Mouse (Mus musculus) gastrocnemius, postnatal 25 days (tissue): ENCODE data around the gene Slc25a4. TPM values are rescaled to one million over a fixed set of nuclear protein-coding genes. Genes with fewer than 3 reads are reported as not detected.

ENCODE experiments used
- DNase-seq: peaks from one replicate; pipeline ENCODE4 v3.0.0; 2022
- microRNA-seq, 2 experiments: library from miRNA; unstranded; fragments of <30 nt; microRNA quantifications; one replicate each; pipeline ENCODE4 v1.2.0; 2021; ENCODE audit warnings: borderline replicate concordance in 2 of 2
- total RNA-seq, 2 experiments: library from RNA; stranded (reverse); gene quantifications; 1 replicate in 1 of 2; 2 replicates in 1 of 2; pipeline ENCODE4 v1.2.3; 2021

Gene Slc25a4
- total RNA-seq, 2 experiments from 2014 or later = 2,973 to 3,130 TPM

- DNase-seq = no peak
Observed at GRCm38 (mm10) chr8:46206107-46206506, 5.0 kb downstream of the Slc25a4 start.

DNA sequence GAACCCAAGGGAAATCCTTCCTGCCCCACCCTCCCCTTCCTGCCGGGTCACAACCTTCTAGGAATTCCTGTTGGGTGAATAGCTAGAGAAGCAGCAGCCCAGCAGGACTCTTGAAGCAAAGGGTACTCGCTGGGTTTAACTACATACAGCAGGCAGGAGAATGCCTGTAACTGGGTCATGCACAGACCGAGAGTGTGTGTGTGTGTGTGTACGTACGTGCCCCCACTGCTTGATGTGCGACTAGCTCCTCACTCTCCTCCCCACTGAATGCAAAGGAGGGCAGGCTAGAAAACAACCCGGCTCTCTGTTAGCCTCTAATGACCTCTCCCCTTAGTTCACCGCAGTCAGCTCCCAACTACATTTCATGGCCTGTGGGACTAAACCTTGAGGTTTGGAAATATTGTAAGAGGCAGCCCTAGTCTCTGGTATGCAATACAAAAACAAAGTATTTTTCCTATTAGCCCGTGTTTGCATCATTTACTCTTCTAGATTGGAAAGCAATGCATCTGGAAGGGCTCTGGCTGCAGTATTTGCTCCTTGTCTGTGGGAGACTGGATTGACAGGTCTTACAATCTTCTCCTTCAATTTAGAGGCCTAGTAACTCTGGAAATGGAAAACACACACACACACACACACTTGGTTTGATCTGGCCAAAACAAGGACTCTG is 6.0 kb downstream of the Slc25a4 start:
- DNase-seq = no peak

- DNase-seq = no peak
Observed at GRCm38 (mm10) chr8:46204301-46204700, 6.8 kb downstream of the Slc25a4 start.

DNA sequence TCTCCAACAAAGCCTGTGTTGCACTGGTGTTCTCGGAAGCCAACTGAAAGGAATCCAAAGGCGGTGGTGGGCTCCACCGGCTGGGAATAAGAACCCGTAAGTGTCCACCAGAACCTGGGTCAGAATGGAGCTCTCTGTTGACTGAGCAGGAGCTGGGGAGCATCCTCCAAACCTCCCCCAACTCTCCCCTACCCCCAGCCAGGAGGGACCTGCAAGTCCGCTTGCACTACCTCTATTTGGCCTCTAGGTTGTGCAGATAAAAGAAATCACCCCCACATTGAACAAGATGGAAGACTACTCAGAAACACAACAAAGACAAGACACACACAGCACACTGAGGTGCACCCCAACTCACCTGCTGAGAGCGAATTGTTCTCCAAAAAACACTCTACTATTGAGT is 8.7 kb downstream of the Slc25a4 start:
- DNase-seq = no peak

DNA sequence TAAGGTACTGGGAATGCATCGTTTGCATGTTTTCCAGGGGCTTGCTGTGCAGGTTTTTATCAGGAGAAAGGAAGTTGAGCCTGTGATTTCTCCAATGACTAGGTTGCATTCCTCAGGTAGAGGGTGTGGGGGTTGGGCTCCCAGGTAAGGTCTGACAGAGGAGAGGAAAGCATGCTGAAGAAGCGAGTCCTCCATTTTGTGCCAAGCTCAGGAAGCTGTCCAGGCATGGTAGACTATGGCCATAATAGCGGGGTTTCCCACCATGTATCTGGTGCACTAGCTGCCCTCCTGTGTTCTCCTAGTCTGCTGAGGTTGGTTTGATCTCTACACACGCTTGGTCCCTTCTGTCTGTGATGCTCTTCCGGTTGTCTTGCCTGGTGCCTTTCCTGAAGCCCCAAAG is 13.4 kb downstream of the Slc25a4 start:
- DNase-seq = no peak

- DNase-seq = no peak
Observed at GRCm38 (mm10) chr8:46196877-46197276, 14.2 kb downstream of the Slc25a4 start.

- DNase-seq = no peak
Observed at GRCm38 (mm10) chr8:46193100-46193499, 18.0 kb downstream of the Slc25a4 start.

DNA sequence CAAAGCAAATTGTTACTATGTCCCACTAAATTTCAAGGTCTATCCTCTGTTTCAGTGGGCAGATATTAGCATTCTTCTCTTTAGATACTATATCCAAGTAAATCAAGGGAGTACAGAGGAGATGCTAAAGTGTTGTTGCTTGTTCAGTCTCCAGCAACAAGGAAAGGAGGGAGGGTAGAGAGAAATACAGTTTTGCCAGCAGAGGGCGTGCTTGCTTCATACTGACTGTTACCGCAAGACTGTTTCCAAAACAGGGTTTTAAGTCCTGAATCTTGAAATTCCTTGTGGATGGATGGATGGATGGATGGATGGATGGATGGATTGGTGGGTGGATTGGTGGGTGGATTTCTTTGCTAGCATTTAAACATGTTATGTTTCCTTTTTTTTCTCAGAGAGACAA is 25.7 kb downstream of the Slc25a4 start:
- DNase-seq = no peak

DNA sequence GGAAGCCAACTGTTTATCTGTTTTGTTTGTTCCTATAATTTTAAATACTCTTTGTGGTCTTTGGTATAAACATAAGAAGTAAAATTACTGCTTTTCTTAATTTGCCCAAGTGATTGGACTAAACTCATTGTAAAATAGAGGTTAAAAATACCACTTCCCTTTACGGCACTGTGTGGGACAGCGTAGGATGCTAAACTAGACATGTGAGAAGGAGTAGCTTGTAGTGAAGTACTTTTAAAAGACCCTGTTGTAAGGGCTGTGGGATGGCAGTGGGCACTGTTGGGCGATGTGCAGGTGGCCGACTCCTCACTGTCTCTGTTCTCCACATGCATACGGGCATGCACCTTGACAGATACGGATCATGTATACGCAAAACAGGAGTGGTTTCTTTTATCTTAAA is 30.9 kb downstream of the Slc25a4 start:
- DNase-seq = no peak

GRCm38 (mm10) chr8:46173651-46174050 is 37.4 kb downstream of the Slc25a4 start:
- DNase-seq = no peak

DNA sequence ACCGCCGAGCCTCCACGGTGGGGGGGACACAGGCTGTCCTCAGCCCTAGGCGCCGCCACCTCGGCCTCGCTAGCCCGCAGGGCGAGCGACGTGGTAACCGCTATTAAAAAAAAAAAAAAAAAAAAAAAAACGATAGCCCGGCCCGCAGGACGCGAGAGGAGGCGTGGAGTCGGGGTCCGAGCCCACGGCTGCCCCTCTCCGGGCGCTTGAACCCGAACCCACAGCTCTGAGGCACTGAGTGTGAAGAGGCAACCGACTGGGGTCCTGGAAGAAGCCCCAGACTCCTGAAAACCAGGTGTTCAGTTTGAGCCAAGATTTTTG is 47.3 kb downstream of the Slc25a4 start:
- DNase-seq = no peak

- peak; percentile 95 for DNase-seq
Observed at GRCm38 (mm10) chr8:46162953-46163869, 47.9 kb downstream of the Slc25a4 start.

Small RNA genes within 50 kb of the gene (microRNA-seq; reads per million reads assigned to microRNA genes)
- 0 reads per million in 2 experiments for gene Gm23812

Other genes with a start within 250 kb of the Slc25a4 start
- under 1 TPM; 0.16 to 0.61 TPM for gene 1700029J07Rik, start 236.0 kb downstream of the Slc25a4 start, total RNA-seq
- 10 to 100 TPM; 39.0 to 41.3 TPM for gene Ufsp2, start 235.8 kb downstream of the Slc25a4 start, total RNA-seq
- 1 to 10 TPM; 1.6 to 1.7 TPM for gene Lrp2bp, start 212.0 kb downstream of the Slc25a4 start, total RNA-seq
- gene Ankrd37, start 205.6 kb downstream of the Slc25a4 start, total RNA-seq = 1 to 10 TPM; 2.2 to 3.2 TPM
- 10 to 100 TPM; 11.1 to 11.3 TPM for gene Cfap97, start 59.5 kb downstream of the Slc25a4 start, total RNA-seq
- 1 to 10 TPM; 4.7 to 5.5 TPM for gene Snx25, start 59.1 kb downstream of the Slc25a4 start, total RNA-seq
- 1 to 10 TPM; 1.6 to 1.8 TPM for gene Helt, start 83.4 kb upstream of the Slc25a4 start, total RNA-seq